Mouse (Mus musculus) heart, adult 2 months (tissue): ENCODE measurements around the gene Cfap46. TPM values are rescaled to one million over a fixed set of nuclear protein-coding genes. Genes with fewer than 3 reads are reported as not detected.

ENCODE experiments used
- DNase-seq, 2 experiments: peaks; one replicate each; pipeline ENCODE4 v3.0.0; 2021
- H3K27ac ChIP-seq: fragments of 200-600 bp; 2 replicates; pipeline ENCODE4 v1.8.1; 2022
- H3K27me3 ChIP-seq: fragments of 200-500 bp; 2 replicates; pipeline ENCODE4 v1.6.1; 2012; ENCODE audit warnings: mild to moderate bottlenecking, low read length, inconsistent platforms, mixed read lengths; ENCODE audit not compliant: control insufficient read depth, insufficient read depth
- H3K36me3 ChIP-seq: fragments of 200-500 bp; 2 replicates; pipeline ENCODE4 v1.6.1; 2012; ENCODE audit warnings: low read length, inconsistent platforms; ENCODE audit not compliant: control insufficient read depth, insufficient read depth
- H3K4me1 ChIP-seq: fragments of 200-500 bp; 2 replicates; pipeline ENCODE4 v1.6.1; 2011; ENCODE audit warnings: low read length; ENCODE audit not compliant: control insufficient read depth, insufficient read depth
- H3K4me3 ChIP-seq: fragments of 200-600 bp; 2 replicates; pipeline ENCODE4 v1.8.1; 2022
- H3K79me2 ChIP-seq: fragments of 200-500 bp; replicated peaks from 2 replicates; pipeline ENCODE4 v1.6.1; 2012; ENCODE audit warnings: mild to moderate bottlenecking, inconsistent platforms, low read length, moderate library complexity, mixed read lengths; ENCODE audit not compliant: control insufficient read depth, insufficient read depth
- H3K9ac ChIP-seq: fragments of 200-500 bp; 2 replicates; pipeline ENCODE4 v1.6.1; 2012; ENCODE audit warnings: low read depth, mild to moderate bottlenecking, control low read depth, inconsistent platforms, low read length, mixed read lengths
- CTCF ChIP-seq: fragments of 200-600 bp; IDR thresholded peaks from 2 replicates; pipeline ENCODE4 v1.8.1; 2022; ENCODE audit warnings: antibody characterized with exemption, mild to moderate bottlenecking, moderate library complexity
- EP300 ChIP-seq: fragments of 200-500 bp; IDR thresholded peaks from 2 replicates; pipeline ENCODE4 v1.6.1; 2011; ENCODE audit warnings: low read depth, low read length, control low read depth; ENCODE audit not compliant: insufficient read depth
- POLR2A ChIP-seq: fragments of 200-500 bp; IDR thresholded peaks from 2 replicates; pipeline ENCODE4 v1.6.1; 2011; ENCODE audit warnings: mild to moderate bottlenecking, low read depth, low read length, control low read depth; ENCODE audit not compliant: insufficient read depth
- WGBS: fragments of 180-500 bp; shearing (Covaris S2); methylation state at CpG from one replicate; pipeline ENCODE4 v1.1.7; 2018; 5-methylcytosine and 5-hydroxymethylcytosine counted together
- intact Hi-C: fragments of 180-260 bp; cut with DNase I; formaldehyde crosslinking; loops from one replicate; pipeline ENCODE4 v1.15.1; 2025
- polyA plus RNA-seq: library from polyadenylated mRNA; depleted of rRNA; stranded (reverse); fragments of >200 nt; gene quantifications from 2 replicates; pipeline ENCODE4 v1.2.3, GENCODE M21; 2012
- total RNA-seq, 2 experiments: library from RNA; stranded (reverse); gene quantifications; 2 replicates each; pipeline ENCODE4 v1.2.3; 2021

Cfap46 gene
- total and polyA plus RNA-seq, 3 experiments = 0.08 to 1.00 TPM; not detected in 1

DNA sequence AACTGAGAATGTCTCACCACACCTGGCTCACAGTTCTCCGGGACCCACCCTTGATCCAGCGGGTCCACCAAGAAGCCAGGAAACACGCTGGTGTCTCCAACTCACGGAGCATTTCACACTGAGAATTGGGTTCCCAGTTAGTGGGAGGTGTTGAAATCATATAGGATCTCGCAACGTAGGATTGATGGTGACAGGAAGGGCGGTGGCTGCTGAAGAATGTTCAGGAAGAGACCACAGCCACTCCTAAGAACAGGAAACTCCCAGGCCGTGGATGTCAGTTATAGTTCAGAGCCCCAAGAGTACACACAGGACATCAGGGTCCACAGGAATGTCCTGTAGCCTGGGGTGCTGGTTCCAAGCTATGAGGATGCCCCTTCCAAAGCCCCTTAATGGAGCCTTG, 34.2 kb upstream of the Cfap46 start:
- H3K36me3 ChIP-seq = no peaks in the 10 kb centered on the region
- H3K4me1 ChIP-seq = no peaks in the 10 kb centered on the region
- no peak for TF ChIP-seq POLR2A
- no peak for TF ChIP-seq EP300
- no peak for TF ChIP-seq CTCF
- intact Hi-C loops = no loop called here
- no peak overlapping the region for H3K9ac ChIP-seq
- H3K4me3 ChIP-seq = no peak overlapping the region
- H3K79me2 ChIP-seq = no peaks in the 10 kb centered on the region
- no peak for DNase-seq
- H3K27ac ChIP-seq = no peak overlapping the region
- H3K27me3 ChIP-seq = no peaks in the 10 kb centered on the region
- WGBS = 49% methylated on average over 8 of the region's 8 CpGs

DNA sequence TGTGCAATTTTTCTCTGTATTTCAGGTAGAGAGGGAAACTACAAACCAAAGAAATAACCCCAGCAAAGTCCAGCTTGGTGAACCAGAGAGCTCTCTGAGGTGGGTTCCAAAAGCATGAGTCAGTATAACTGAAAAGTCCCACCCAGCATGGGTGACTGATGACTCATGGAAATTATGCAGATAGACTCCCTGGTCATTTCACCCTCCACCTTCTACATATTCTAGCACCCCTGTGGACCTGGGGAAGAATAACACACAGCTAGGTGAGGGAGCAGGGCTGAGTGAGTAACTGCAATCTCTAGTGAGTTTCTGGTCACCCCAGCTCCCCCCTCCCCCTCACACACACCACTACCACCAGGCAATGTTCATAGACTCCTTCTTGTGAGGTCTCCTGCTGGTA, 28.2 kb upstream of the Cfap46 start:
- intact Hi-C loops = no loop called here
- H3K27ac ChIP-seq = no peak overlapping the region

DNA sequence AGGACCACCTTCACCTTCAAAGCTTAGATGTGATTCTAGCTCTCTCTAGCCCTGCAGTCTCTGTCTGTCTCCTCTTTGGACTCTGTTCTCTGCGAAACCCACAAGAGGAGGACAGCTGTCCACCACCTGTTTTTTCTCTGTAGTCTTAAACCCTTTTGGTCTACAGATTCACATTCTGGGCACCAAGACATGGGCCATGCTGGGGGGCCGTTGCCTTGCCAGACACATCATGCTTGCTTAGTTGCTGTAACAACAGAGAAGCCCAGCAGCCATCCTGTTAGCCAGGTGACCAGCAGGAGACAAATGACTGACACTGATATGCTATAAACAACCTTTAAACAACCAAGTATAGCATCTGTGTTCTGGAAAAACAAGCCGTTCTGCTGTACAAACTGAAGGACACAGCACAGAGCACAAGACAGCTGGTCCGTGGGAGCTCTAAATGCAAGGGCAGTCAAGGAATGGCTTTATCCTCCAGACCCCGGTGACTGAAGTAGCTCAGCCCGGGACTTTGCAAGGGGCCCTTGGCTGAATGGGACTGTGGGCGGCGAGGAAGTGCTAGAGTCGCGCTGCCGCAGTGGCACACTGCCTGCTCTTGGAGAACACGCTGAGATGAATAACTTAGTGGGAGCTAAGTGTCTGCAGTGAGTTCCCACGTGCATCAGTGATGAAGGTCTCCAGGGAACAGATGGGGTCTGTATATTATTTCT, 22.9 kb upstream of the Cfap46 start:
- H3K4me1 ChIP-seq = no peaks in the 10 kb centered on the region
- no peak for DNase-seq
- no peaks in the 10 kb centered on the region for H3K27me3 ChIP-seq
- no peak overlapping the region for H3K4me3 ChIP-seq
- no peaks in the 10 kb centered on the region for H3K36me3 ChIP-seq
- no peaks in the 10 kb centered on the region for H3K79me2 ChIP-seq
- TF ChIP-seq CTCF (no peak), POLR2A (no peak), EP300 (no peak)
- intact Hi-C loops = no loop called here
- H3K9ac ChIP-seq = no peak overlapping the region
- 52% methylated on average over 13 of the region's 13 CpGs for WGBS
- H3K27ac ChIP-seq = no peak overlapping the region

More for the DNA sequence above, 28.2 kb upstream of the Cfap46 start:
- Histone ChIP-seq H3K4me1 (no peaks in the 10 kb centered on the region), H3K9ac (no peak overlapping the region), H3K27me3 (no peaks in the 10 kb centered on the region), H3K79me2 (no peaks in the 10 kb centered on the region), H3K4me3 (no peak overlapping the region), H3K36me3 (no peaks in the 10 kb centered on the region)
- no peak for DNase-seq
- TF ChIP-seq EP300 = no peak
- no peak for TF ChIP-seq POLR2A
- no peak for TF ChIP-seq CTCF

DNA sequence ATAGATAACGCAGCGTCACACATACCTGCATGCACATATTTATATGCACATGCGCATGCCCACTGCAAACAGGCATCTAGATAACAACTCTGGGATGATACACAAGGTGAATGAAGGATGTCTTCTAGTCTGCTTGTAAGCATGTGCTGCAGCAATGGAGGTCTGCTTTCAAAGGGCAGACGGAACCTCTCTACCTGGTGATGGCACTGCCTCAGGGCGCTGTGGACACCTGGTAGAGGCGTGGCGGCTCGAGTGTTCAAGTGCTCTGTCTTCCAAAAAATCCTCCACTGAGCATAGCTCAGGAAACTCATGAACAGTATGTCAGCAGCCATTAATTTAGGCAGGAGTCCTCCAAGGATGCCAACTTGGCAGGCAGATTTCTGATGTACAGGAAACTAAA, 22.2 kb upstream of the Cfap46 start:
- H3K4me3 ChIP-seq = no peak overlapping the region
- H3K27ac ChIP-seq = no peak overlapping the region
- no peak for DNase-seq
- no peak for TF ChIP-seq CTCF
- TF ChIP-seq POLR2A = no peak
- TF ChIP-seq EP300 = no peak
- 90% methylated on average over 8 of the region's 8 CpGs for WGBS
- no peak overlapping the region for H3K9ac ChIP-seq
- no peaks in the 10 kb centered on the region for H3K27me3 ChIP-seq
- H3K4me1 ChIP-seq = no peaks in the 10 kb centered on the region
- H3K79me2 ChIP-seq = no peaks in the 10 kb centered on the region
- no peaks in the 10 kb centered on the region for H3K36me3 ChIP-seq
- intact Hi-C loops = no loop called here

DNA sequence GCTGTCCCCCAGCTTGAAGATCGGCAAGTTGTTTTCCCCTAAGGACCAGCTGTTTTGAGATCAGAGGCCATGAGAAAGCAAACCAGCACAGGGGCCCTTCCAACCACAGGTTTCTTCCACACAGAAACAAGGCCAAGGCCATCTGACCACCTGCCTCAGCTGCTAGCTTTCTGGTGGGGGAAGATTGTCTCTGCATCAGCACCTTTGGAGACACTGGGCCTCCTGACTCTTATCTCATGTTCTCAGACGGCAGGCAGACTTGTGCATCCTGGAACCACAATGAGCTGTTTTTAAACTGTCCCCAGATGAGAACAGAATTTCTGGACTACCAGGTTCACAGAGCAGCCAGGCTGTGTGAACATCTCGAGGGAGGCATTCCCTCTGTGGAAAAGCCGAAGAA, 21.5 kb upstream of the Cfap46 start:
- Histone ChIP-seq H3K27me3 (no peaks in the 10 kb centered on the region), H3K79me2 (no peaks in the 10 kb centered on the region), H3K9ac (no peak overlapping the region), H3K4me1 (no peaks in the 10 kb centered on the region), H3K4me3 (no peak overlapping the region), H3K27ac (no peak overlapping the region), H3K36me3 (no peaks in the 10 kb centered on the region)
- TF ChIP-seq POLR2A = no peak
- no peak for TF ChIP-seq CTCF
- TF ChIP-seq EP300 = no peak
- DNase-seq = no peak
- WGBS = 43% methylated on average over 4 of the region's 4 CpGs
- intact Hi-C loops = no loop called here

DNA sequence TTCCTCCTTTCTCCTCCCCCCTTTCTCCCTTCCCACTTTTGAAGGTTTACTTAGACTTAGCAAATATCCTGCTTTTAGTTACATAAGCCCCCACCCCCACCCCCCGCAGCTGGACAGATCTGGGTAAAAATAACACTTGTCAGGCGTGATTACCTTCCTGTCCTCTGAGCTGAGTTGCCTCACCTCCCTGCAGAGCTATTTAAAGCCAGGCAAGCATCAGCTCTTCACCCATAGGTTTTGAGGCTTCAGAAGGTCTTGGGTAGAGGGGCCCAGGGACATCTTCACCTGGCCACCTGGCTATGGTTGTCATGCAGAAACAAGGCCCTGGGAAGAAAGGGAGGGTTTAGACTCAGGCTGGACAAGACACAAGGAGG, 20.2 kb upstream of the Cfap46 start:
- no peaks in the 10 kb centered on the region for H3K4me1 ChIP-seq
- intact Hi-C loops = loop anchor here (1.0 to 5.0 kb wide), 3 partner anchors 43 to 173 kb away; no protein-coding TSS in a partner anchor
- H3K27me3 ChIP-seq = no peaks in the 10 kb centered on the region
- no peak overlapping the region for H3K4me3 ChIP-seq
- H3K36me3 ChIP-seq = no peaks in the 10 kb centered on the region
- DNase-seq = no peak
- no peak overlapping the region for H3K27ac ChIP-seq
- TF ChIP-seq CTCF (no peak), POLR2A (no peak), EP300 (no peak)
- H3K9ac ChIP-seq = no peak overlapping the region
- 4% methylated on average over 2 of the region's 2 CpGs for WGBS
- no peaks in the 10 kb centered on the region for H3K79me2 ChIP-seq
